Mouse (Mus musculus): ENCODE measurements around the gene Txndc11. TPM values are rescaled to one million over a fixed set of nuclear protein-coding genes. Genes with fewer than 3 reads are reported as not detected.

Gene Txndc11
- total RNA-seq, 4 experiments from 2014 or later, result 27.5 to 31.0 (median 29.2) TPM

DNA sequence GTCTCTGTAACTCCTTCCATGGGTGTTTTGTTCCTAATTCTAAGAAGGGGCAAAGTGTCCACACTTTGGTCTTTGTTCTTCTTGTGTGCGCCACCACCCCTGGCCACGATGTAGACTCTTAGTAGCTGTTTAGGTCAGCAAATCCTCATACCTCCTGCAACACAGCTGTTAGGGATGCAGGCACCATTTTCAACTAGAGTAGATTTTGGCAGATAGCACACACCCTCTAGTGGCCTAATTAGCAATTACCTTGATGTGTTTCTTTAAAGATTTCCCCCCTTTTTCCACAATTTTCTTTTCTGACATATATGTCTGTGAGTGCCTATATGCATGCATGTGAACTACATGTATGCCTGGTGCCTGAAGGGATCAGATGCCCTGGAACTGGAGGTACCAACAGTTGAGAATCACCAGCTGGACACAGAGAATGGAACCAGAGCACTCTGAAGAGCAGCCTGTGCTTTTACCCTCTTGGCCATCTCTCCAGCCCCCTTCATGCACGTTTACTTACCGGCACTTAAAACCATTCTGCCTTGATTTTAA, 25.2 kb downstream of the Txndc11 start:
- no peak for DNase-seq (ENCODE audit: low spot score in 2 of 2)

DNA sequence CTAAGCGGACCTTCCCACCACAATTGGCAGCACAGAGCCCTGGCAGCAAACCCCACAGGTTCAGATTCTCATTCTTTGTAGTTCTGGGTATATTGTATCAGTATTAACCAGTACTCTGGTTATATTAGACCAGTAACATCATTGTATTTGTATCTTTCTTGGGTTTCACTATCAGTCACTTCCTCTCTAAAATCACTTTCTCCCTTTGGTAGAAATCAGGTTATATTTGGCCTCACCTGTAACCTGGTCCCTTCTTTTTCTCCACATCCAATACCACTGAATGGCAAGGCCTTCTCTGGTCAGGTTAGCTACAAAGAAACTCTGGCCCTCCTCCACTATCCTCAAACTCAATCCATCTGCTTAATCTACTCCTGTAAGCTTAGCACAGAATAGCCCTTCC, 29.5 kb downstream of the Txndc11 start:
- no peak for DNase-seq (ENCODE audit: low spot score in 2 of 2)

- no peak for DNase-seq (ENCODE audit: low spot score in 2 of 2)
Measured at GRCm38 (mm10) chr16:11097301-11097700, 37.1 kb downstream of the Txndc11 start.

DNA sequence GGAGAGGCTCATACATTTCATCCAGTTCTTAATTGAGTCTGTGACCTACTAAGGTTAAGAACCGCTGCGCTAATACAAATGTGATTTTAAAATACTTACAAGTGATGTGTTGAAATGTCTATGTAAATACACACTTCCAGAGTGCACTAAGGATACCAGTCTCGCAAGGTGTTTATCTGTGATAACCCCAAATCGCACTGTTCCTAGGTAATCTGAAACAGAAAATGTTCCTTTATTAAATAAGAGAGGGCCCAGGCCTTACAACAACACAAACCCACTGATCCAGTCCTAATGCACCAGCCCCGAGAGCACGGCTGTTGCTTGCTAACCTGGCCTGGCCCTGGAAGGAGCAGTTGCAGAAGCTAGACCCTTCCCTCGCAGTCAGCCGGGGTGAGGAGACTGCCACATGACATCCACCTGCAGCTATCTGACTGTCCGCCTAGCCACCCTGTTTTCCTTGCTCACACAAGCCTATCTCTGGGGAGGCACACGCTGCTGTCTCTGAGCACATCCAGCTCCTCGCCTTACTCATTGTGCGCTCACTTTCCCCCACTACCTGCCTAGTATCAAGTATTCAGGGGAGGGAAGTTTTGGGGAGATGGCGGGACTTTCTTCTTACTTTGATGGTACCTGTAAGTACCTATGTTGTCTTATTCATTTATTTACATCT, 40.6 kb downstream of the Txndc11 start:
- no peak for DNase-seq (ENCODE audit: low spot score in 2 of 2)

- no peak for DNase-seq (ENCODE audit: low spot score in 2 of 2)
Measured at GRCm38 (mm10) chr16:11092523-11092922, 41.9 kb downstream of the Txndc11 start.

DNA sequence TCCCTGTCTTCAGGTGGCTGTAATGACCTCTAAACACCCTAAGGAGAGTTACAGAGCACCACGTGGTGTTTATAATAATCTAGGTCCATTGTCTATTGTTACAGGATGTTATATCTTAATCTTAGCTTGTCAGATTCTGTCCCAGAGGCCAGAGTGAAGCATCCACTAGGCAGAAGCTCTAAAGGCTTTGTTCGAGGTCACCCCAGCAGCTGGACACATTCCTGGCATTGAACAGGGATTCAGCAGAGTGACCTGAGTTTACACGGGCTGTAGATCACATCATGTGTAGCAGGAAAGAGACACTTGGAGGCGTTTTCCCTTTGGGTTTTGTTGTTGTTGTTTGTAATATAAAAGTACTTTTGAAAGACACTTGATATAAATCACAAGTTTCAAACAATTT, 42.4 kb downstream of the Txndc11 start:
- DNase-seq (ENCODE audit: low spot score in 2 of 2), result no peak

- no peak for DNase-seq (ENCODE audit: low spot score in 2 of 2)
Measured at GRCm38 (mm10) chr16:11090836-11091570, 43.4 kb downstream of the Txndc11 start.

GRCm38 (mm10) chr16:11086856-11087588, 47.4 kb downstream of the Txndc11 start:
- DNase-seq (ENCODE audit: low spot score in 2 of 2), result peak in 1 of 2 experiments; percentile 36

- no peak for DNase-seq (ENCODE audit: low spot score in 2 of 2)
Measured at GRCm38 (mm10) chr16:11086299-11086698, 48.2 kb downstream of the Txndc11 start.

GRCm38 (mm10) chr16:11084181-11084580, 50.3 kb downstream of the Txndc11 start:
- DNase-seq (ENCODE audit: low spot score in 2 of 2), result no peak

DNA sequence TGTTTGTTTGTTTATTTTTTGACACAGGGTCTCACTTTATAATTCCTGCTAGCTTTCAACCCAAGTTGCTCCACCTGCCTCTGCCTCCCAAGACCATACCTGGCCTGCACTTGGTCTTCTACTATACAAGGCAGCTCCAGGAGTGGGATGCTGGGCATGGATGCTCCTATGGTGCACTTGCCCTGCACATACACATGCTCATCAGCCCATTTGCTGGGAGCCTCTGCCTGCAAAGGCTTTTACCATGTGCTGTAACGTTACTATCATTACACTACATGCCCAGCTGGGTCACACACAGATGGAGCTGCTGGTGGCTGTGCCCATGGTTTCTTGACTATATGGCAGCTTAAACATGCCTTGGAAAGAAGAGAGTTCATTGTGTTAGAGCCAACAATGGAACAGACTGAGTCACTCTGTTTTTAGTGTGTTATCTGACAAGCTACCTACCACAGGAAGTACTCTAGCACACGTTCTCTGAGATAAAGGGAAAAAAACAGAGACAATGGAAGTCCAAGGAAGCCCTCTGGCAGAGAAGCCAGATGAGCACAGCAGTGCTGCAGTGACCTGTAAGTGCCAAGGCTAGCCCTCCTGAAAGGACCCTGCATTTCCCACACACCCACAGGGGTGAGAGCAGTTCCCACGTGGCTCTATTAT, 56.1 kb downstream of the Txndc11 start:
- DNase-seq (ENCODE audit: low spot score in 2 of 2), result no peak

GRCm38 (mm10) chr16:11077601-11078201, 56.7 kb downstream of the Txndc11 start:
- DNase-seq (ENCODE audit: low spot score in 2 of 2), result no peak

DNA sequence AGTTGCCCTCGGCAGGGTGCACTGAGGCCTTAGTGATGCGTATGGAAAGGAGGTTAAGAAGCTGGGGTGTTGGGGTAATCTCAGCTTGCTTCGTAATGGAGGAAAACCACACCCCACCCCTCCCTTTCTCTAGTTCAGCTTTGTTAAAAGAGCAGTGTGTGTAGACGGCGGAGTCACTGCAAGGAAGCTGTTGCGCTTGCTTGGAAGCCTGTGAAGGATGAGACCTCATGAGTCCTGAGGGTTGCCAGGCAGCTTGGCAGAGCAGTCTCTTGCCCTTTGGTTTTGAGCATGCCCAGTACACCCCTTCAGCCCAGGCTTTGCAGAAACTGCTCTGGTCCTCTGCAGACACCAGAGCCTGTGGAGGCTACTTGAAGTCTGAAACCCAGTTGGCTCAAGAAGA, 61.4 kb downstream of the Txndc11 start:
- DNase-seq (ENCODE audit: low spot score in 2 of 2), result no peak

DNA sequence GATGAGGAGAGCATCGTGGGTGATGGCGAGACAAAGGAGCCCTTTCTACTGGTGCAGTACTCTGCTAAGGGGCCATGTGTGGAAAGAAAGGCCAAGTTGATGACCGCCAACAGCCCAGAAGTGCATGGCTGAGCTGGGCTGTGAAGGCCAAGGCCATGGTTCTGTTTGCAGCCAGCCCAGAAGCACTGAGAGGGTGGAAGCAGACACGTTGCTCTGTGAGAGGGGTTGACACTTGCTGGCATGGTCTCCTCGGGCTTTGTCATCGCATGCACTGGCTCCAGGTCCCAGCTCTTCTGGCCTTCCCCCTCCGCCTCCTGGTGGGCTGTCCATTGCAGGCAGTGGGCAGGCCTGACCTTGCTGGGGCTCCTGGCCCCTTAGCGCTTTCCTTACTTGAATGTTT, 62.0 kb downstream of the Txndc11 start:
- DNase-seq (ENCODE audit: low spot score in 2 of 2), result no peak

DNA sequence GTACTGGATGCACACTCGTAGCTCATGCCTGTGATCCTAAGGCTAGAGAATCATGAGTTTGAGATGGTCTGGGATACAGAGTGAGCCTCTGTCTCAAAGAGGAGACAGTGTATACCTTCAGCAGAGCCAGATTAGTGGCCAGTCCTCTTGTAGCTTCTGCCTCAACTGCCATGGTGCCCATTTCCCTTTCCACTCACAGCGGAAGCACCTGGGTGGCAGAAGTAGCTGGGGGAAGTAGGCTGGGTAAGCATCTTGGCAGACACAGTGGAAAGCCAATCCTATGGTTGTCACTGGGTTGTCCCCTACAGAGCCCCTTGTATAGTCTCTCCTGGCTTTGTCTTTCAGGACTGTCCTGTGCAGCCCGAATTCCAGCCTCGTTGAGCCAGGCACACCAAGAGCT, 62.6 kb downstream of the Txndc11 start:
- DNase-seq (ENCODE audit: low spot score in 2 of 2), result no peak

DNA sequence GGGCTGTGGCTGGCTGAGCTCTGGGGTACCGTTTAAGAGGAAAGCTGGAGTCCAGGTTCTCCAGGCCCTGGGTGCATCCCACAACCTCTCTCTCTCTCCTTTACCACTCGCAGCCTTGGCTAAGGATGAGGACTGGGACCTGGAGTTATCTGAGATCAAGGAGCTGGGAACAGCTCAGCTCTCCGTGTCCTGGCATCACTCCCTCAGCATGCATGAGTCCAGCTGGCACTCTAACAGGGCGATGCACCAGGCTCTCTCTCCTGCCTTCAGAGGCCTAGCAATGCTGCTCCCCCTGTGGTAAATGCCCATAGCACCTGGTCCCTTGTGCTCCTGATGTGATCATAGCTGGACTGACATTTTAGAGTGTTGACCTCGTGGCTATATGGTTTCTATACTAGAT, 63.3 kb downstream of the Txndc11 start:
- no peak for DNase-seq (ENCODE audit: low spot score in 2 of 2)

DNA sequence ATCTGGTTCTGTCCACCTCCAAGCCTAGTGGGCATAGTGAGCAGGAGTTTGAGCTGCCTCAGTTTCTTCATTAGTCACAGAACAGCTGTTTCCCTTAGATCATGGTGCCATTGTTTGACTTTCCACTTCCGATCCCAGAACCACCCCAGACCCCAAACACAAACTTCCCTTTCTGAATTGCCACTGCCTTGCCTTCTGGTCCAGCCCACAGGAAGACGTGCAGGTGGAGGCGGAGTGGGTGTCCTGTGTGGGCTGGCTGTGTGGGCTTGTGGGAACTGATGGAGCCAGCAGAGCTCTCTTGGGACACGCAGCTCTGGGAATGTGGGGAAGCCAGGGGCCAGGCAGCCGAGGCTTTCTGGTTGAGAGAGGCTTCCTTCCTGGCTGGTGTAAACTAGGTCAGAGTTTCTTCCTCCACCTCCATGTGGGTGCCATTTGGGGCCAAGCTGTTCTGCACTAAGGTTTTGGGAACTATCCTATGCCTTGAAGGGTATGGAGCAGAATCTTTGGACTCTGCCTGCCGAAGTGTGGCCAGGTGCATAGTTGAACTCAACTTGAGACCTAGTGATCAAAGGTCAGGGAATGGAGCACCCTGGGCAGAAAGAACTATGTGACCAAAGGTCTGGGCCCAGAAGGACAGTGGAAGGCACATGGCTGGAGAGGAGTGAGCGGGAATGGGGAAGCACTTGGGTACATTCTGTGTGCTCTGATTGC, 64.6 kb downstream of the Txndc11 start:
- no peak for DNase-seq (ENCODE audit: low spot score in 2 of 2)

DNA sequence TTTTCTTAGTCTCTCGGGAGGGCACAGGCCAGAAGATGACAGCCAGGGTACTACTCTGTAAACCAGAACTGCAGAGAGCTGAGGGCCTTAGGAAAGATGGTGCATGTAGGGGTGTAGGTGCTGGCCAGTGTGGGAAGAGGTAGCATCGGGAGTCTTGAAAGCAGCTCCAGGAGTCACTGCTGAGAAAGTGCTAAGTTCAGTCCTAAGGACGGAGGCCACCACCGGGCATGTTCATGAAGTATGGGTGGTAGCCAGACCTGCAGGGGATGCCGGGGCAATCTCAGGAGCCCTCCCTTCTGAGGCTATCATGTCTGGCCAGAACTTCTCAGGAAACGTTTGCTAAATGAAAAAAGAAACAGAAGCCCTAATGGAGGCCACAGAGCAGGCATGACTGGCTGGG, 65.2 kb downstream of the Txndc11 start:
- DNase-seq (ENCODE audit: low spot score in 2 of 2), result no peak

DNA sequence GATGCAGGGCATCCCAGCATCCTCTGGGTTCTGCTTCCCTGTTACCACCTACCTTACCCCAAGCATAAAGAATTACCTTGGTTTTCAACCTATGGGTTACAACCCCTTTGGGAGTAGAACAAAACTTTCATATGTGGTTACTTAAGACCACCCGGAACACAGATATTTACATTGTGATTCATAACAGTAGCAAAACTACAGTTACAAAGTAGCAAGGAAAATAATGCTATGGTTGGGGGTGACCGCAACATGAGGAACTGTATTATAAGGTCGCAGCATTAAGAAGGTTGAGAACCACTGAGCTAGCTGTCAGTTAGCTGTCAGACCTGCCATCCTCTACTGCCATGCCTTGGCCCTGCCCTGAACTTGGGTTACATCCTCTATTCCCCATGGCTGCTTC, 65.8 kb downstream of the Txndc11 start:
- DNase-seq (ENCODE audit: low spot score in 2 of 2), result no peak

- DNase-seq (ENCODE audit: low spot score in 2 of 2), result peak in 1 of 2 experiments; percentile 57
Measured at GRCm38 (mm10) chr16:11066833-11067191, 67.6 kb downstream of the Txndc11 start.
